Mouse (Mus musculus): ENCODE data around the gene Coro2b.
A peak's percentile ranks its signal among the peaks of the same experiment; 100 is the strongest.
"Not testable (repeated sequence)": the region's sequence is repeated elsewhere in the genome, so short reads cannot be mapped to it uniquely, and the experiment has no call there.

Gene Coro2b

DNA sequence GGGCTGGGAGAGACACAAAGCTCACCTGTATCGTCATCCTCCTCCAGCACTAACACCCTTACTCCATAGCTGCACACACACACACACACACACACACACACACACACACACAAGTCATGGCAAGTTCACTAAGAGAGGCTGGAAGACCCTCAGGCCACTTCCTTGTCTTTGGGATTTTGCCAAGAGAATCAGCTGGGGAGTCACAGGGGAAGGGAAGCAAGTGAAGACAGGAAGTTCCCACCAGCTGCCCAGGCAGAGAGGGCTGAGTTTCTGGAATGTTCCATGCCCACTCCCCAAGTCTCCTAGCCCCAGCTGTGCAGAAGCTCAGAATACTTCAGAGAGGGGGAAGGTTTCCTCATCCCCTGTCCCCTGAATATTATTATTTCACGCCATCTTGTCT, 62.6 kb downstream of the Coro2b start:
- DNase-seq (ENCODE audit: low spot score in 2 of 2) = no peak

DNA sequence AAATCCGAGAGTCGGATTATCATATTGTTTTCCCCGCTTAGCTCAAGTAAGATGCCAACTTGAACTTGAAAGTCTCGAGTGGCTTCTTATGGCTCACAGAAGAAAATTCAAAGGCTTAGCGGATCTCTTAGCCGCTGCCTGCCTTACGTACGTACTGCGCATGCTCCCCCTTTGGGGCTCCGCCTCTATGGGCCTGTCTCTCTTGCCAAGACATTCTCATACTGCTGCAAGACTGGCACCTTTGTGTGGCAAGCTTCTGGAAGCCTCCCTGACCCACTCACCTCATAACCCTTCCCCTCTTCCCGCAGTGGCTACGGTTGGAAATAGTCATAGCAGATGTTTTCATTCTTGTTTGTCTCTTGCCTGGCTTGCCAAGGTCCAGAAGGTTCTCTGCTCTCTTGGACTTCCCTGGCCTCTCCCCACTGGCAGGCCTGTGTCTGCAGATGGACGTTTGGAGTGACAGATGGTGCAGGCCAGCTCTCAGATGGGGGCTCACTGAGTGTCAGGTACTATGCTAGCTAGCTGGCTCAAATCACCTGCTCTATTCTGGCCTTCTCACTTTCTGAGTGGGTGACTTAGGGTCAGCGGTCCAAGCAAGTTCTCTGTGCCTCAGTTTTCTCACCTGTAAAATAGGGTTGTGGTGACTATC, 65.2 kb downstream of the Coro2b start:
- DNase-seq (ENCODE audit: low spot score in 2 of 2) = no peak

DNA sequence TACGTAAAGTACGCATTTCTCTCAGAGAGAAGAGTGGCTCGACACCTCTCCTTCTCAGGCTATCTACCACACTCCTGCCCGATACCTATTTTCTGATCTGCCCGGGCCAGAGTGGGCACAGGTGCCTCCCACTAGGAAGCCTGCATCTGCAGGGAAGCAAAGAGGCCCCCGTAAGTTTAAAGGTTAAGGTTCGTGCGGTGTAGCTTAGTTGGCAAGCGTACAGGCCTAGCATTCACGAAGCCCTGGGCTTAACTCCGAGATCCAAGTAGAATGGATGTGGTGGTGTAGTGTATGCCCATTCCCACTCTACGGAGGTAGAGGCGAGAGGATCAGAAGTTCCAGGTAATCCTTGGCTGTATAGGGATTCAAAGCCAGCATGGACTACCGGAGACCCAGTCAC, 65.8 kb downstream of the Coro2b start:
- no peak for DNase-seq (ENCODE audit: low spot score in 2 of 2)

DNA sequence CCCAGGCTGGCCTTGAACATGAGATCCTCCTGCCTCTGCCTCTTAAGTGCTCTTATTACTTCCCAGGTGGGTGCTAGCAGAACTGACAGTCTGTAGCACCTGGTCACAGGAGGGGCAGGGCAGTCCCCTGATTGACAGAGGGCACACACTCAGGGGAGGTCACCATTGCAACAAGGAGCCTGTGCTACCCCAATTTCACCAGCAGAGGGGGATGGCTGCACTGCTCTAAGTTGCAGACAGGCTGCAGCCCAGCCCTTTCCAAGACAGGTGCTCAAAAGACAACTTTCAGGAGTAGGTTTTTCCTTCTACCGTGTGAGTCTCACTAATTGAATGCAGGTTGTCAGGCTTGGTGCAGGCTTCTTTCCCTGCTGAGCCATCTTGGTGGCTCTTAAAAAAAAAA, 66.4 kb downstream of the Coro2b start:
- peak; percentile 71 to 85 for DNase-seq (ENCODE audit: low spot score in 2 of 2)

DNA sequence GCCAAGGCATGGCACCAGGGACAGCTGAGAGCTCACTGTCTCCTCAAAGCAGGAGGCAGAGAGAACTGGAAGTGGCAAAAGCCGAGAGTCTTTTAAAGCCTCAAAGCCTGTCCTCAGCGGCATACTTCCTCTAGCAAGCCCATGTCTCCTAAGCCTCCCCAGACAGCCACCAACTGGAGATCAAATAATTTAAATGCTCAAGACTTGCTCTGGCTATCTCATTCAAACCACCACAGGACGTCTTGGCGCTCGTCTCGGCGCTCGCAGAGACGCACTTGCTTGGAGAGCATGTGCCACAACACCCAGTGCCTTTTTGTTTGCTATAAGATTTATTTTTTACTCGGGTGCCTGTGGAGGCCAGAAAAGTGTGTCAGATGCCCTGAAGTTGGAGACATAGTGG, 67.1 kb downstream of the Coro2b start:
- no peak for DNase-seq (ENCODE audit: low spot score in 2 of 2)

DNA sequence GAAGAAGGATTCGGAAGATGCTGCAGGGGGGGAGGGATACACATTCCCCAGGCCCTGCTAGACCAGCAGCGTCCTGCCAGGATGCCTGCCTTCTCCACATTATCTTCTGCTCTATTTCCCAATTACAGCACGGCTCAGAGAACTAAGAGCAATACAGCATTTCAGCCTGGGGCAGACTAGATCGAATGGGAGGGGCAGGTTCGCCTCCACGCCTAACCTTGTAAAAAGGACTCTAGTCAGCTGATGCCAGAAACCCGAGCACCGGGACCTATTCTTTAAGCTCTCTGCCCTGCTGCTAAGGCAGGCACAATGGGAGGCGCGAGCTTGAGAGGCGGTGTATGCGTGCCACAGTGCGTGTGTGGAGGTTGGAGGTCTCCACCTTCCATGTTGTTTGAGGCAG, 67.7 kb downstream of the Coro2b start:
- DNase-seq (ENCODE audit: low spot score in 2 of 2) = peak in 1 of 2 experiments; percentile 41

DNA sequence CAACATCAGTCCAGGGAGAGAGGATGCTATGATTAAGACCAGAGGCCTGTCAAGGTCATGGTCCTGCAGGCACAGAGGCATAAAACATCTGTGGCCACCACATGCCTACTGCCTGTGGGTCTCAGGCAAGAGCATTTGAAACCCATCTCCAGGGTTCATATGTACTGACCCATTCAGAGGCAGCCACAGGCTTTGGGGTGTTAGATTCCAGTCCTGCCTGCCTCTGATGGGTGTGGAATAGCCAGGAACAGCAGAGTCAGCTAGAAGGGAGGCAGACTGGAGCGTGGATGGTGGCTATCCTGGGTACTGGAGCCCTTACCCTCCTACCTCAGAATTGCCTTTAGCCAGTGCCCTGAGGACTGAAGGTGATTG, 69.4 kb downstream of the Coro2b start:
- no peak for DNase-seq (ENCODE audit: low spot score in 2 of 2)

DNA sequence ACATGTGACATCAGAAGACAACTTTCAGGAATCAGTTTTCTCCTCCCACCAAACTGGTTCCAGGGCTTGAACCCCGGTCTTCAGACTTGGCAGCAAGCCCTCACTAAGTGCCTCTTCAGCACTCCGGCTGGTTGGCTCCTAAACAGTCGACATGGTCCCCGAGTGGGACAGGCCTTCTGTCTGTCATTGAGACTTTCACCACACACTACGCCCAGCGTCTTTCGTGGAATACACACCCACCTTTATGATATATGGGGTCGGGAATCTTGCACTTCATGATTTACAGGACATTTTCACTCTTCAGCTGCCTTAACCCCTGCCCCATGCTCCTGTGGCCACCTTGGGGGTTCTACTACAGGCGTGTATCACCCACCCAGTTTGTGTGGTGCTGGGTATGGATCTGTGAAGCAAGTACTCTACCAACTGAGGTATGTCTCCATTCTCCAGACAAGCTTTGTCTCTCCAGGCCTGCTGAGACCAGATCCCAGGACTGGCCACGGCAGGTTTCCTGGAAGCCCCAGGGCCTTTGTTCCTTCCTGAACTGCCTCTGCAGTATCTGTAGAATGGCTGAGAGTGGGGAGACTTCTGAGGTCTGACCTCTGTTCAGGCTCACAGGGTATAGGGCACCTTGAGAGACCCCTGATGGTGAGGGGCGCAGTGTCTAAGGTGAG, 70.0 kb downstream of the Coro2b start:
- no peak for DNase-seq (ENCODE audit: low spot score in 2 of 2)

DNA sequence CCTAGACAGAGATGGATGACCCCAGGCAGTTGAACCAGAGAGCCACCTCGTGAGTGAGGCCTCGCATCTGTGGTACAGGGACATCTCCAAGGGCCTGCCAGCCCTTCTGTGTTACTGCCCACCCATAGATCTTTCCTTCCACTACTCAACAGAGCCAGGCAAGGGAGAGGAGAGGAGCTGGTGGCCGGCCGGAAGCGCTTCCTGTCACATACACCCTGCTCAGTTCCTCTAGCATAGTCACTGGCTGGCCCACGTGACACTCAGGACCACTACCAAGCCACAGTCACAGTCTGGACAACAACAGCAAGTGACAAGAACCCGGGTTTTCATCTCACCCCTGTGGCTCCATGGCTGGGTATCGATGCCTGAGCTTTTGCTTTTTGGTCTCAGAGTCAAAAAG, 70.8 kb downstream of the Coro2b start:
- DNase-seq (ENCODE audit: low spot score in 2 of 2) = no peak

DNA sequence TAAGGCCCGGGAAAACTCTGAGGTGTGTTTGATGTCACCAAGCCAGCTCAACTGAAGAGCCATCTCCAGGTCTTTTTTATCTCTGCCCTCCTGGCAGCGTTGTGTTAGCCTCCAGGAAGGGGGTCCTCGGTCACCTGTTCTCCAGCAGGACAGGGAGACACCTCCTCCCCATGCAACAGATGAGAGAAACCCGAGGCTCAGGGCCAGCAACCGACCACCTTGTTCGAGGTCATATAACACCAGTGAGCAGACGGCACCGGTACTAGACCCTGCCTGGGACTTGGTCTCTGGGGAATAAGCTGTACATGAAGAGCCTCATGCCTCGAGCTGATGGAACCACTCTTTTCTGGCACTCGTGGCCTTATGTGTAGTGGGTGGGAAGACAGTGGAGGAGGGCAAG, 72.1 kb downstream of the Coro2b start:
- no peak for DNase-seq (ENCODE audit: low spot score in 2 of 2)

DNA sequence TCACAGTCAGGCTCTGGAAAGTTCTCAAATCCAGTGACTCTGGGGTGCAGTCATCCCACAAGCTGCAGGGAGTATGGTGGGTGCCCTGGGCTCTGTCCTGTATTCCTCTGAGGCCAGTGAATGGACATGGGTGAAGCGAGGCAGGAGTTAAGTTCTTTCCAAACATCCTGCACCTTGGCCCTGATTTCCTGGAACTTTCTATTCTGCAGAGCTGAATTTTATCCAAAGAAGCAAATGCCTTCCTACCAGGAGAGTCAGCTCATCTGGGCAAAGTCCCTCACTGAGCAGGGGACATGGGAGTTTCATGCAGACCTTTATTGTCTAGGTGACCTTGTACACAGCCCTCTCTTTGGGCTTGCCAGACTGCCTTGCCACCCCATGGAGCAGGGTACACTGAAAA, 75.1 kb downstream of the Coro2b start:
- DNase-seq (ENCODE audit: low spot score in 2 of 2) = no peak

DNA sequence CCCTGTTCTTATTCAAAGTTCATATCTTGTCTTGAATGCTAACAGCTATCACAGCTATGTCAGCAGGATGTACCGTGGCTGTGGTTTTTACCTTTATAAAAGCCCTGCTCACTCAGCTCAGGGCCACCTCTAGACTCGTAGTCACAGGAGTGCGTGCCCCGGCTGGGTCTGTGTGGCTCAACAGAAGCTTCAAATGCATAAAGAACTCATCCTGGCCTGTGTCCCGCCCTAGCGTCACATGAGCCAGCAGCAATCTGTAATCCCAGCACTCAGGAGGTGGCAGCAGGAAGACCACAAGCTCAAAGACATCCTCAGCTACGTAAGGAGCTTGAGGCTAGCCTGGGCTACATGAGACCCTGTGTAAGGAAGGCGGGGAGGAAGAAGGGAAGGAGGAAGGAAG, 75.7 kb downstream of the Coro2b start:
- no peak for DNase-seq (ENCODE audit: low spot score in 2 of 2)

DNA sequence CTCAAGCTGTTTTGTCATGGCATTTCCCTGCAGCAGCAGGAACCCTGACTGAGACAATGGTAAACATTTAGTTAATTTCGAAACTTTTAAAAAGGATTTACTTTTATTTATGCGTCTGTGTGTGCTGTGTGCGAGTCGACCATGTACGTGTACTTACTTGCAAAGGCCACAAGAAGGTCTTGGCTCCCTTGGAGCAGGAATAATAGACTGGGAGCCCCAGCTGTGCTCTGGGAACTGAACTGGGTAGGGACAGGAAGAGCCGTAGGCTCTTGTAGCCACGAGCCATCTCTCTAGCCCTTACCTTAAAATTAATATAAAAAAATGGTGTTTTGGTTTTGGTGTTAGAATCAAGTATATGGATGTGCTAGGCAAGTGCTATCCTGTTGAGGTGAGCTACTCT, 76.8 kb downstream of the Coro2b start:
- no peak for DNase-seq (ENCODE audit: low spot score in 2 of 2)

DNA sequence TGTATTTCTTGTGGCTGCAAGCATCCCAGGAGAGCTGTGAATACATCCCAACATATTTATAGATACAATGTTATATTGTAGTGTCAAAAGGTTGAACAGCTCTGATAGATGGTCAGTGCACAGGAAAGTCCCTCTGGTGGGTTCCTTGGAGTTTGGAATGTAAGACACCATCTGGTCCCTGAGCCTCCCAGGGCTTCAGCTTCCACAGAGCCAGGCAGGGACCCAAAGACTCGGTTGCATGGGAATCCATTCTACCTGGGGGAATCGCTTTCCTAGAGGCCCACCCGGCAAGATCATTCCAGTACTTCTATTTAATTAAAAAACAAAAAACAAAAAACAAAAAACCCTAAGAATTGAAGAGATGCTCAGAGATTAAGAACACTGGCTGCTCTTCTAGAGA, 78.4 kb downstream of the Coro2b start:
- DNase-seq (ENCODE audit: low spot score in 2 of 2) = no peak

DNA sequence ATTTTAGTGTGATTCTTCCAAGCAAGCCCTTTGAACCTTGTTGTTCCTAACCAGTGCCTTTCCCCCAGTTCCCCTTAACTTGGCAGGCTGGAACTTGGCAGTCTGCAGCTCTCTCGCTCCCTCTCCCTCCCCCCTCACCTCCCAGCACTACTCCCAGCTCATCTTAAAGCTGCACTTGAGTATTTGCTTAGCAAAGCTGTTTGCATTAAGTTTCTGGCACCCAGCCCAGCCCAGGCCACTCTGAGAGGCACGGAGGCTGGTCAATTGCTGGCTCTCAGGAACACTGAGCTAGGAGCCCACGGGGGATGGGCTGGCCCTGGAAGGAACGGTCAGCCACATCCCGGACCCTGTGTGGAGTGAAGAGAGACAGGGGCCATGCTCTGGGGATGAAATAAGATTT, 80.8 kb downstream of the Coro2b start:
- no peak for DNase-seq (ENCODE audit: low spot score in 2 of 2)

DNA sequence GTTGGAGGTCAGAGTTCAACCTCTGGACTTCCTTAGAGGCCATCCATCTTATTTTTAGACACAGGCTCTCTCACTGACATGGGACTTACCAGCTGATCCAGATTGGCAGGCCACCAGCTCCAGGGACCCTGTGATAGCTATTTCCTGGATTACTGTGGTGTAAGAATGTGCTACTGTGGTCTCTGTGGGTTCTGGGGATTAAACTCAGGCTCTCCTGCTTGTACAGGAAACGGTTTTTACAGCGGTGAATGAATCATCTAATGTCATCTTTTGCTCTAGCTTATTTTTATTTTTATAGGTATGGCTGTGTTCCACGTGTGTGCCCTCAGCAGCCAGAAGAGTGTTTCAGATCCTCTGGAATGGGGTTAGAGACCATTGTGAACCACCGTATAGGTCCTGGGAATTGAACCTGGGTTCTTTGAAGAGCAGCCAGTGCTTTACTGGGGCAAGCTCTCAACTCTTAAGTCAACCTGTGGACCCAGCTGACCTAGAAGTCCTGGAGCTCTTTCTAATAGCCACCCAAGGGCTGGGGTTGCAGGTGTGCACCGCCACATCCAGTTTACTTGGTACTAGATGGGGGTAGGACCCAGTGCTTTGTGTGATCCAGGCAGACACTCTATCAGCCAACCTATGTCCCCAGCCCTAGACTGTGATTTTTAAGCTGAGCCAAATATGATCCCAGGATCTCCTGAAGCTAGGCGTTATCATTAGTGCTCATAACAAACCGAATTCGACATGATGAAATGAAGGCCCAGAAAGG, 81.5 kb downstream of the Coro2b start:
- DNase-seq (ENCODE audit: low spot score in 2 of 2) = no peak

DNA sequence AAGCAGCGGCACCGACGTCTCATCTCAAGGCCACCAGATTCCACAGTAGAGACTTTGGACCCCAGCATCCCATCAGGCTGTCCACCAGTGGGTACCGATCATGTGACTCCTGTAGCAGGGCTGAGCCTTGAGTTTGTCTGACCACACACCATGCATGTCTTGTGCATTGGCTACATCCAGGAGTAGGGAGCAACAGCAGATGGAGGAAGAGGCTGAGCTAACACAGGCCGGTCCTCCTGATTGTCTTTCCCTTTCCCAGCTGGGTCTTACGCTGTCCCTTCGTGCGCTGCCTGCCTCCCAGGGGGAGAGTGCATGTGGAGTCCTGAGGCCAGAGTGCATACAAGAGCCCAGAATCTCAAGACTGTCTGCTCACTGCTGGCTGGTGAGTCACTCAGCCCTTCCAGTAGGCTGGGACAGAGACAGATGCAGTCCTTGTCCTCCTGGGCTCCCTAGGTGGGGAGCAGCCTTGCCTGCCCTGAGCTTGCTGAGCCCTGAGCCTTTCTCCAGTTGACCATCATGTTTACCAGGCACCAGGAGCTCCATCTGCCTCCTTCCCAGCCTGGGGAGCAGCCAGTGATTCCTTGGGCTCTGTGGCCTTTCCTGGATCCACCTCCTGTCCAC, 84.4 kb downstream of the Coro2b start:
- DNase-seq (ENCODE audit: low spot score in 2 of 2) = no peak

DNA sequence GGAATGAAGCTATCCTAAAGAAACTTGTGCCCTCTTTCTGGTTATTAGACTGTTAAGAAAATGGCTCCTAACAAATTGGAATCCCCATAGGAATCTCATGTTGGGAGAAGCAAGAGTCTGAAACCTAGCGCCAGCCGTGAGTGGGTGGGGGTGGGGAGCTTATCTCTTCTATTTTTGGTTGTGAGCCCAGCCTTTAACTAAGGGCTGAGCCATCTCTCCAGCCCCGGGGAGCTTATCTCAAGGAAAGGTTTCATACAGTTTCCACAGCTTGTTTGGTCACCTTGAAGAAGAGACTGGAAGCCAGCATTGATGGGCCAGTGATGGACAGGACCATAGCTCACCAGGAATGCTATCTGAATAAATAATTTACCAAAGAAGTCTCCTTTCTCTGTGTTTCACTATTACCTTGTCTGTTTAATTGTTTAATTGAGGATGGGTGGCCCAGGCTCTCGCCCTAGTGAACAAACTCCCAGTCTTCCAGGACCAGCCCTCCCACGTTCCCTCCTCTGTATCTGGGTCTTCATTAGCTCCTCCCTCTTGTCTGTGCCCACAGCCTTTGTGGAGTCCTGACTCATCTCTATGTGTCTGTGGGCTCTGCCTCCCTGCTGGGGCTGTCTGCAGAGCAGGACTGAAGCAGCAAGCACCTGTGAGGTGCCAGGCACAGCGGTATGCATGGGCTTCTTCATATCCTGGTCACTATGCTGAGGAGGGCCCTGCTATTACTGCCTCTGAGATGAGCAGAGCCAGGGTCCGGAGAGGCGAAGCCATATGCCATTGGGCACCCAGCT, 85.1 kb downstream of the Coro2b start:
- DNase-seq (ENCODE audit: low spot score in 2 of 2) = no peak

DNA sequence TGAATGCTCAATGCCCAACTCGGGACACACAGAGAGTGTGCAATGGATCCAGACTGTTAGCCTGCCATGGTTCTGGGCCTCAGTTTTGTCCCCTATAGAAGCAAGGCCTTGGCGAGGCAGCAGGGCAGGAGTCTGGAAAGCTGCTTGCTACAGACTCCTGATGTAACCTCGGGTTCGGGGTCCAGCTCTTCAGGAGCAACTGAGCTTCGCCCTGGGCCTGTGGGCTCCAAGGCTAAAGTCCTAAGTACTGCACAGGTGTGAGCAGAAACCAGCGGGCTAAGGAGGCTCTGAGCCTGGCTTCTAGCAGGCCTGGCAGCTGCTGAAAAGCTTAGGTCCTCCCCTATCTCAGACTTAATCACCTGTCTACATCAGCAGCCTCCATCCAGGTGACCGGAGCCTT, 86.0 kb downstream of the Coro2b start:
- DNase-seq (ENCODE audit: low spot score in 2 of 2) = no peak

DNA sequence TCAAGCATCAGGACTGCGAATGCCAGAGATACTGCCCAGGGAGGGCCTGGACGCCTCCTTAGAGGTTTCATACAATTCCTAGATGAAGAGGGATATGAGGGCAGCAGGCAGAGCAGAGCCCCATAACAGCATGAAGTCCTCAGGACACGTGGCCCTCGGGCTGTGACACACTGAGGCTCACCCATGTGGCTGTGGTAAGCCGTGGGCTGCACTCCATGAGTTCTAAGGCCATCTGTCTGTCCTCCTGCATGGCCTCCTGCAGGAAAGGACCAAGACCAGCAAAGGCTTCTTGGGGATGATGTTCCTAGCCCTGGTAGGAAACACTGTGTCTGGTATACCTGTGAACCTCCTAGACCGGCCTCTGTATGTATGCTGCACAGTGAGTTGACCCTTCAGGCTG, 86.5 kb downstream of the Coro2b start:
- no peak for DNase-seq (ENCODE audit: low spot score in 2 of 2)

DNA sequence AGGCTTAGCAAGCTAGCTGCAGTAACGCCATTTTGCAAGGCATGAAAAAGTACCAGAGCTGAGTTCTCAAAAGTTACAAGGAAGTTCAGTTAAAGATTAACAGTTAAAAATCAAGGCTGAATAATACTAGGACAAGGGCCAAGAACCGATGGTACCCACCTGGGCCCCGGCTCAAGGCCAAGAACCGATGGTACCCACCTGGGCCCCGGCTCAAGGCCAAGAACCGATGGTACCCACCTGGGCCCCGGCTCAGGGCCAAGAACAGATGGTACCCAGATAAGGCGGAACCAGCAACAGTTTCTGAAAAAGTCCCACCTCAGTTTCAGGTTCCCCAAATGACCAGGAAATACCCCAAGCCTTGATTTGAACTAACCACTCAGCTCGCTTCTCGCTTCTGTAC, 89.5 kb downstream of the Coro2b start:
- not testable (repeated sequence) for DNase-seq (ENCODE audit: low spot score in 2 of 2)

DNA sequence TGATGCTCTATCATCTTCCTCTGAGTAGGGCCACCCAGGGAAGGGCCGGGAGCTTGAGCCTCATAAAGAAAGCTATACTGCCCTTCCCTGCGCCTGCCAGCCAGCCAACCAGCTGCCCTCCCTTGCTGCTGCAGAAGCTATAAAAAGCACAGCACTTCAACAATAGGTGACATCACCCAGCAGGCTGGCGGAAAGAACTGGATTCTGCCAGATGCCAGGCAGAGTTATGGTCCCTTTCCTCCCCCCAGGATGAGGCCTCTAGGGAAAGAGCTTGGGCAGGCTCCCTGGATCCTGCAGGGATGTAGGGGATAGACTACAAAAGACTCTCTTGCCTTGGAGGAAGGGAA, 98.1 kb downstream of the Coro2b start:
- peak; percentile 67 to 80 for DNase-seq (ENCODE audit: low spot score in 2 of 2)
